Mouse (Mus musculus) olfactory bulb, adult 2 months (tissue): ENCODE results near the gene Gpr158.

Source experiments
- CTCF ChIP-seq: fragments of 200-500 bp; IDR thresholded peaks from 2 replicates; pipeline ENCODE4 v1.5.1; 2012; ENCODE audit warnings: low read depth, mild to moderate bottlenecking, low read length, moderate library complexity; ENCODE audit not compliant: insufficient read depth
- POLR2A ChIP-seq: fragments of 200-500 bp; IDR thresholded peaks from 2 replicates; pipeline ENCODE4 v1.6.1; 2012; ENCODE audit warnings: mild to moderate bottlenecking, low read depth, low read length, moderate library complexity; ENCODE audit not compliant: insufficient read depth

GRCm38 (mm10) chr2:21530750-21531149 is 163.4 kb downstream of the Gpr158 start:
- TF ChIP-seq POLR2A (no peak), CTCF (no peak)
